Mouse (Mus musculus): ENCODE data around the gene Olfr618. TPM values are rescaled to one million over a fixed set of nuclear protein-coding genes. Genes with fewer than 3 reads are reported as not detected.

Olfr618 gene
- polyA plus RNA-seq, 1 experiment from 2014 or later: not detected

DNA sequence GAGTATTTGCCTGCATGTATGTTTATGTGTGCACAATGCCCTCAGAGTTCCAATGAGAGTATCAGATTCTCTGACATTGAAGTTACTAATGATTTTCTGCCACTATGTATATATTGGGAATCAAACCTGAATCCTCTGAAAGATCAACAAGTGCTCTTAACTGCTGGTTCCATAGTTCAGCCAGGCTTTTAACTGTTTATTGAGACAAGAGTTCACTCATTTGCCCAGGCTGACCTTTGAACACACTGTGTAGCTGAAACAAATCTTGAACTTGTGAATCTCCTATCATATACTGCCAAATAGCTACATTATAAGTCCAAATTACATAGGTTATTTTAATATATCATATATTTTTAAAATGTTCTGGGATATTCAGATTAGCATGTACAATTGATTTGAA is 46.9 kb downstream of the Olfr618 start:
- no peak for ATAC-seq (ENCODE audit: low read depth)
- H3K4me2 ChIP-seq (ENCODE audit: low read depth, low read length): no peak overlapping the region
- no peak overlapping the region for H3K4me3 ChIP-seq (ENCODE audit: low read depth, low read length)
- H3K27me3 ChIP-seq (ENCODE audit: control insufficient read depth, insufficient read depth, low read length): no peaks in the 10 kb centered on the region
- no peak overlapping the region for H3K27ac ChIP-seq (ENCODE audit: low read depth, low read length)
- H3K4me1 ChIP-seq (ENCODE audit: control insufficient read depth, insufficient read depth, low read length): no peaks in the 10 kb centered on the region
- no peaks in the 10 kb centered on the region for H3K36me3 ChIP-seq (ENCODE audit: control insufficient read depth, insufficient read depth, low read length)
- no peak overlapping the region for H3K9ac ChIP-seq (replicated peaks; ENCODE audit: low read depth, low read length)
- H3K9me3 ChIP-seq (ENCODE audit: control insufficient read depth, low read length): no peaks in the 10 kb centered on the region

DNA sequence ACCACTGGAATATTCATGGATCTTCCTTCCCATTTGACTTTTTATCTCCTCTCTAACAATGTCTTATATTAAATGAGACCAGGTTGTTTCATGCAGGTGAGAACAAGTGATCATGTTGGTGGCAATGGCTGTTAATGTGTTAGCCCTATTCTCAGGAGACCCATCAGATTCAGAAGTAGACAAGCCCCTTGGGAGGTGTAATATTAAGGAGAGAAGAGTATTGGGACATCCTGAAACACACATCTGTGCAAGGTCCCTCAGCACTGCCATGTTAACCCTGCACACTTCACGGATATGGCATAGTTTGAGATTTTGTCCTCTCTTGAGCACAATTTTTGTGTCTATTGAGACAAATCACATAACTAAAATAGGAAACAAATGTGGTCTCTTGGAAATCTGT is 52.7 kb downstream of the Olfr618 start, which contains the start of gene Olfr622:
Gene Olfr622, minus strand, starts transcription at position 101 of the 400 bp plus-strand sequence.
- no peak for ATAC-seq (ENCODE audit: low read depth)
- 84% methylated on average over 1 of the region's 1 CpGs for WGBS
- Histone ChIP-seq H3K9me3 (ENCODE audit: control insufficient read depth, low read length) (no peaks in the 10 kb centered on the region), H3K4me2 (ENCODE audit: low read depth, low read length) (no peak within 1 kb of the TSS), H3K27ac (ENCODE audit: low read depth, low read length) (no peak within 1 kb of the TSS), H3K27me3 (ENCODE audit: control insufficient read depth, insufficient read depth, low read length) (no peaks in the 10 kb centered on the region), H3K36me3 (ENCODE audit: control insufficient read depth, insufficient read depth, low read length) (no peaks in the 10 kb centered on the region), H3K4me1 (ENCODE audit: control insufficient read depth, insufficient read depth, low read length) (no peaks in the 10 kb centered on the region), H3K4me3 (ENCODE audit: low read depth, low read length) (no peak within 1 kb of the TSS), H3K9ac (replicated peaks; ENCODE audit: low read depth, low read length) (no peak within 1 kb of the TSS)

DNA sequence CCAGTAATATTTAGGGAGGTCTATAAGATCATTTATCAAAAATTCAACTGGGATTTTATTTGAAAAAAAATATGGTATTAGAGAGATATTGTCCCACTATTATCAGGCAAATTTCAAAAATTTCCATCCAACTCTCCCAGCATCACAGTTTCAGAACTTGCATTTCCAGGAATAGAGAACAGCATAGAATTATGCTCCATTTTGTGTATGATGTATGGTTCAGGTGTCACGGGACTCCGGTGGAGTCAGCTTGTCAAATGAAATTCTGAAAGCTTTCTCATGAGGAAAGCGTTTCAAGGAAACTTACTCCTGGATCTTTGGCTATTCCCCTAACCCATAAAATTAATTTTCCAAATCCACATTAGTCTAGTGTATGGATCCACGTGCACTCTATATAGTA is 54.2 kb downstream of the Olfr618 start:
- ATAC-seq (ENCODE audit: low read depth): no peak
- H3K4me2 ChIP-seq (ENCODE audit: low read depth, low read length): no peak overlapping the region
- H3K9ac ChIP-seq (replicated peaks; ENCODE audit: low read depth, low read length): no peak overlapping the region
- no peaks in the 10 kb centered on the region for H3K27me3 ChIP-seq (ENCODE audit: control insufficient read depth, insufficient read depth, low read length)
- no peaks in the 10 kb centered on the region for H3K4me1 ChIP-seq (ENCODE audit: control insufficient read depth, insufficient read depth, low read length)
- no peaks in the 10 kb centered on the region for H3K36me3 ChIP-seq (ENCODE audit: control insufficient read depth, insufficient read depth, low read length)
- no peaks in the 10 kb centered on the region for H3K9me3 ChIP-seq (ENCODE audit: control insufficient read depth, low read length)
- H3K4me3 ChIP-seq (ENCODE audit: low read depth, low read length): no peak overlapping the region
- WGBS: 90% methylated on average over 4 of the region's 4 CpGs
- no peak overlapping the region for H3K27ac ChIP-seq (ENCODE audit: low read depth, low read length)

Small RNAs within 50 kb of the gene (microRNA-seq; reads per million reads assigned to microRNA genes)
- not detected for gene Gm26506

Other genes with a start within 250 kb of the Olfr618 start
- gene Olfr600, start 240.4 kb upstream of the Olfr618 start, polyA plus RNA-seq (2014; fragmentation: Nextera tagmentation; extraction: Ambion mirVana): not detected in 2 replicates
- gene Olfr601, start 227.4 kb upstream of the Olfr618 start, polyA plus RNA-seq (2014; fragmentation: Nextera tagmentation; extraction: Ambion mirVana): not detected in 2 replicates
- gene Olfr603, start 203.9 kb upstream of the Olfr618 start, polyA plus RNA-seq (2014; fragmentation: Nextera tagmentation; extraction: Ambion mirVana): not detected in 2 replicates
- gene Usp17lc, start 175.0 kb upstream of the Olfr618 start, polyA plus RNA-seq (2014; fragmentation: Nextera tagmentation; extraction: Ambion mirVana): not detected in 2 replicates
- not detected in 2 replicates for gene Olfr605, start 144.7 kb upstream of the Olfr618 start, polyA plus RNA-seq (2014; fragmentation: Nextera tagmentation; extraction: Ambion mirVana)
- gene Olfr606, start 141.1 kb upstream of the Olfr618 start, polyA plus RNA-seq (2014; fragmentation: Nextera tagmentation; extraction: Ambion mirVana): not detected in 2 replicates
- gene Olfr607, start 126.0 kb upstream of the Olfr618 start, polyA plus RNA-seq (2014; fragmentation: Nextera tagmentation; extraction: Ambion mirVana): not detected in 2 replicates
- gene Olfr608, start 120.2 kb upstream of the Olfr618 start, polyA plus RNA-seq (2014; fragmentation: Nextera tagmentation; extraction: Ambion mirVana): not detected in 2 replicates
- gene Olfr609, start 92.0 kb upstream of the Olfr618 start, polyA plus RNA-seq (2014; fragmentation: Nextera tagmentation; extraction: Ambion mirVana): not detected in 2 replicates
- not detected in 2 replicates for gene Olfr610, start 78.0 kb upstream of the Olfr618 start, polyA plus RNA-seq (2014; fragmentation: Nextera tagmentation; extraction: Ambion mirVana)
- gene Olfr611, start 69.3 kb upstream of the Olfr618 start, polyA plus RNA-seq (2014; fragmentation: Nextera tagmentation; extraction: Ambion mirVana): not detected in 2 replicates
- gene Olfr612, start 47.4 kb upstream of the Olfr618 start, polyA plus RNA-seq (2014; fragmentation: Nextera tagmentation; extraction: Ambion mirVana): not detected in 2 replicates
- not detected in 2 replicates for gene Olfr613, start 42.0 kb upstream of the Olfr618 start, polyA plus RNA-seq (2014; fragmentation: Nextera tagmentation; extraction: Ambion mirVana)
- not detected in 2 replicates for gene Olfr615, start 34.0 kb upstream of the Olfr618 start, polyA plus RNA-seq (2014; fragmentation: Nextera tagmentation; extraction: Ambion mirVana)
- gene Olfr616, start 21.0 kb upstream of the Olfr618 start, polyA plus RNA-seq (2014; fragmentation: Nextera tagmentation; extraction: Ambion mirVana): not detected in 2 replicates
- gene Olfr617, start 17.0 kb upstream of the Olfr618 start, polyA plus RNA-seq (2014; fragmentation: Nextera tagmentation; extraction: Ambion mirVana): not detected in 2 replicates
- not detected in 2 replicates for gene Olfr619, start 10.5 kb downstream of the Olfr618 start, polyA plus RNA-seq (2014; fragmentation: Nextera tagmentation; extraction: Ambion mirVana)
- gene Olfr620, start 22.4 kb downstream of the Olfr618 start, polyA plus RNA-seq (2014; fragmentation: Nextera tagmentation; extraction: Ambion mirVana): not detected in 2 replicates
- not detected in 2 replicates for gene Olfr622, start 52.6 kb downstream of the Olfr618 start, polyA plus RNA-seq (2014; fragmentation: Nextera tagmentation; extraction: Ambion mirVana)
- gene Olfr623, start 73.6 kb downstream of the Olfr618 start, polyA plus RNA-seq (2014; fragmentation: Nextera tagmentation; extraction: Ambion mirVana): not detected in 2 replicates
- not detected in 2 replicates for gene Olfr624, start 81.1 kb downstream of the Olfr618 start, polyA plus RNA-seq (2014; fragmentation: Nextera tagmentation; extraction: Ambion mirVana)
- gene Olfr625-ps1, start 92.6 kb downstream of the Olfr618 start, polyA plus RNA-seq (2014; fragmentation: Nextera tagmentation; extraction: Ambion mirVana): not detected in 2 replicates
- gene Olfr243, start 124.6 kb downstream of the Olfr618 start, polyA plus RNA-seq (2014; fragmentation: Nextera tagmentation; extraction: Ambion mirVana): not detected in 2 replicates
- not detected in 2 replicates for gene Olfr628, start 140.3 kb downstream of the Olfr618 start, polyA plus RNA-seq (2014; fragmentation: Nextera tagmentation; extraction: Ambion mirVana)
- gene Olfr629, start 154.8 kb downstream of the Olfr618 start, polyA plus RNA-seq (2014; fragmentation: Nextera tagmentation; extraction: Ambion mirVana): not detected in 2 replicates
- gene Olfr630, start 167.2 kb downstream of the Olfr618 start, polyA plus RNA-seq (2014; fragmentation: Nextera tagmentation; extraction: Ambion mirVana): not detected in 2 replicates
- gene Olfr69, start 181.5 kb downstream of the Olfr618 start, polyA plus RNA-seq (2014; fragmentation: Nextera tagmentation; extraction: Ambion mirVana): not detected in 2 replicates
- gene Olfr68, start 189.6 kb downstream of the Olfr618 start, polyA plus RNA-seq (2014; fragmentation: Nextera tagmentation; extraction: Ambion mirVana): not detected in 2 replicates
- gene Olfr67, start 201.7 kb downstream of the Olfr618 start, polyA plus RNA-seq (2014; fragmentation: Nextera tagmentation; extraction: Ambion mirVana): not detected in 2 replicates
- 1,217 and 1,461 TPM in 2 replicates for gene Hbb-bt, start 223.9 kb downstream of the Olfr618 start, polyA plus RNA-seq (2014; fragmentation: Nextera tagmentation; extraction: Ambion mirVana)
- gene Hbb-bs, start 238.0 kb downstream of the Olfr618 start, polyA plus RNA-seq (2014; fragmentation: Nextera tagmentation; extraction: Ambion mirVana): 2,922 and 4,105 TPM in 2 replicates

Data from neural tube, embryonic 14.5 days (tissue).